Mouse (Mus musculus): ENCODE results near the gene R3hdm1. TPM values are rescaled to one million over a fixed set of nuclear protein-coding genes. Genes with fewer than 3 reads are reported as not detected.

Gene R3hdm1
- polyA plus RNA-seq, 1 experiment from 2014 or later, result 81.2 TPM

GRCm38 (mm10) chr1:128282924-128283323 lies 179.8 kb downstream of the R3hdm1 start:
- 88% methylated on average over 3 of the region's 3 CpGs for WGBS
- no peak for ATAC-seq (replicated peaks; ENCODE audit: low FRiP score)

GRCm38 (mm10) chr1:128284157-128284690 lies 181.1 kb downstream of the R3hdm1 start:
- no peak overlapping the region for H3K27ac ChIP-seq (ENCODE audit: low read depth, low read length)
- H3K36me3 ChIP-seq (ENCODE audit: control insufficient read depth, insufficient read depth, low read length), result peaks cover 7% of the 10 kb centered on the region; the same call in 1 of the 2 replicates
- WGBS, result 87% methylated on average over 8 of the region's 8 CpGs
- no peaks in the 10 kb centered on the region for H3K27me3 ChIP-seq (replicated peaks; ENCODE audit: control insufficient read depth, insufficient read depth, low read length)
- ATAC-seq (replicated peaks; ENCODE audit: low FRiP score), result no peak
- no peak overlapping the region for H3K4me3 ChIP-seq (ENCODE audit: low read depth, low read length)
- no peaks in the 10 kb centered on the region for H3K4me1 ChIP-seq (replicated peaks; ENCODE audit: control insufficient read depth, insufficient read depth, low read length)
- H3K4me2 ChIP-seq, result no peak overlapping the region
- no peaks in the 10 kb centered on the region for H3K9me3 ChIP-seq (ENCODE audit: control insufficient read depth, low read length)
- no peak overlapping the region for H3K9ac ChIP-seq (ENCODE audit: low read depth, low read length)
- no peak for DNase-seq (ENCODE audit: low spot score)

More at GRCm38 (mm10) chr1:128282924-128283323, 179.8 kb downstream of the R3hdm1 start:
- no peak for DNase-seq (ENCODE audit: low spot score)
- Histone ChIP-seq H3K9ac (ENCODE audit: low read depth, low read length) (no peak overlapping the region), H3K4me3 (ENCODE audit: low read depth, low read length) (no peak overlapping the region), H3K27ac (ENCODE audit: low read depth, low read length) (no peak overlapping the region), H3K36me3 (ENCODE audit: control insufficient read depth, insufficient read depth, low read length) (peaks cover 10% of the 10 kb centered on the region; the same call in 1 of the 2 replicates), H3K4me1 (replicated peaks; ENCODE audit: control insufficient read depth, insufficient read depth, low read length) (no peaks in the 10 kb centered on the region), H3K9me3 (ENCODE audit: control insufficient read depth, low read length) (no peaks in the 10 kb centered on the region), H3K4me2 (no peak overlapping the region), H3K27me3 (replicated peaks; ENCODE audit: control insufficient read depth, insufficient read depth, low read length) (no peaks in the 10 kb centered on the region)

GRCm38 (mm10) chr1:128285136-128285535 lies 182.0 kb downstream of the R3hdm1 start:
- H3K4me1 ChIP-seq (replicated peaks; ENCODE audit: control insufficient read depth, insufficient read depth, low read length), result no peaks in the 10 kb centered on the region
- no peaks in the 10 kb centered on the region for H3K27me3 ChIP-seq (replicated peaks; ENCODE audit: control insufficient read depth, insufficient read depth, low read length)
- 88% methylated on average over 9 of the region's 9 CpGs for whole genome bisulfite sequencing
- H3K9ac ChIP-seq (ENCODE audit: low read depth, low read length), result no peak overlapping the region
- no peak for ATAC-seq (replicated peaks; ENCODE audit: low FRiP score)
- no peak overlapping the region for H3K4me2 ChIP-seq
- no peak overlapping the region for H3K27ac ChIP-seq (ENCODE audit: low read depth, low read length)
- H3K36me3 ChIP-seq (ENCODE audit: control insufficient read depth, insufficient read depth, low read length), result no peaks in the 10 kb centered on the region; the same call in 1 of the 2 replicates
- no peak for DNase-seq (ENCODE audit: low spot score)
- H3K4me3 ChIP-seq (ENCODE audit: low read depth, low read length), result no peak overlapping the region
- H3K9me3 ChIP-seq (ENCODE audit: control insufficient read depth, low read length), result no peaks in the 10 kb centered on the region

MicroRNAs encoded within 50 kb of the gene (microRNA counts, 519-probe panel; counts per million panel counts)
- microRNA mmu-miR-128, result 4,039 counts per million, percentile 22 among the panel's probes with 10 or more counts

Small RNAs within 50 kb of the gene (microRNA-seq; reads per million reads assigned to microRNA genes)
- gene Mir128-1 (ENCODE audit: borderline number of aligned reads), result 153 reads per million, percentile 53 among the genes with 10 or more reads in this experiment

Other genes starting within 250 kb of the R3hdm1 start
- gene Map3k19, start 248.3 kb upstream of the R3hdm1 start, polyA plus RNA-seq (2014; fragmentation: Nextera tagmentation; extraction: Ambion mirVana), result not detected in 2 replicates
- 19.9 and 20.7 TPM in 2 replicates for gene Rab3gap1, start 234.5 kb upstream of the R3hdm1 start, polyA plus RNA-seq (2014; fragmentation: Nextera tagmentation; extraction: Ambion mirVana)
- gene Zranb3, start 254 bp upstream of the R3hdm1 start, polyA plus RNA-seq (2014; fragmentation: Nextera tagmentation; extraction: Ambion mirVana), result 10.7 and 11.2 TPM in 2 replicates
- gene Ubxn4, start 140.7 kb downstream of the R3hdm1 start, polyA plus RNA-seq (2014; fragmentation: Nextera tagmentation; extraction: Ambion mirVana), result 57.9 and 59.5 TPM in 2 replicates
- 0.06 and 0.10 TPM in 2 replicates for gene Lct, start 225.0 kb downstream of the R3hdm1 start, polyA plus RNA-seq (2014; fragmentation: Nextera tagmentation; extraction: Ambion mirVana)

All from liver, embryonic 11.5 days (tissue).